Mouse (Mus musculus): ENCODE results near the gene Foxred2. TPM values are rescaled to one million over a fixed set of nuclear protein-coding genes. Genes with fewer than 3 reads are reported as not detected.

Foxred2 gene
- total RNA-seq (2021) = 10 to 100 TPM; 11.8 to 12.0 TPM

- intact Hi-C loops (cut with DNase I) = loop anchor here (2.0 kb wide), 1 partner anchor 22 kb away; no protein-coding TSS in a partner anchor
- peak; percentile 85 to 89 for DNase-seq (ENCODE audit: low spot score in 2 of 2)
Observed at GRCm38 (mm10) chr15:77956404-77956901, at the start of gene Foxred2. Gene Foxred2, minus strand, starts transcription at chr15:77956722.

- DNase-seq (ENCODE audit: low spot score in 2 of 2) = no peak
- intact Hi-C loops (cut with DNase I) = no loop called here
Observed at GRCm38 (mm10) chr15:78003929-78004328, 47.4 kb upstream of the Foxred2 start.

GRCm38 (mm10) chr15:78001400-78001799 is 44.9 kb upstream of the Foxred2 start:
- intact Hi-C loops (cut with DNase I) = no loop called here

GRCm38 (mm10) chr15:77988541-77988940 is 32.0 kb upstream of the Foxred2 start:
- DNase-seq (ENCODE audit: low spot score in 2 of 2) = peak in 1 of 2 experiments; percentile 45
- intact Hi-C loops (cut with DNase I) = no loop called here

More at GRCm38 (mm10) chr15:78001400-78001799, 44.9 kb upstream of the Foxred2 start:
- DNase-seq (ENCODE audit: low spot score in 2 of 2) = no peak

GRCm38 (mm10) chr15:77983391-77983790 is 26.9 kb upstream of the Foxred2 start:
- no peak for DNase-seq (ENCODE audit: low spot score in 2 of 2)
- intact Hi-C loops (cut with DNase I) = loop anchor here (2.0 to 5.0 kb wide), 3 partner anchors 189 to 359 kb away; partner anchors contain the start of gene Ncf4

GRCm38 (mm10) chr15:77982195-77982939 is 25.8 kb upstream of the Foxred2 start:
- peak; percentile 80 to 89 for DNase-seq (ENCODE audit: low spot score in 2 of 2)
- intact Hi-C loops (cut with DNase I) = loop anchor here (1.0 to 5.0 kb wide), 4 partner anchors 138 to 360 kb away; partner anchors contain the start of genes Cacng2 and Ncf4

- DNase-seq (ENCODE audit: low spot score in 2 of 2) = no peak
- intact Hi-C loops (cut with DNase I) = loop anchor here (5.0 kb wide), 2 partner anchors 261 to 361 kb away; partner anchors contain the start of gene Ncf4
Observed at GRCm38 (mm10) chr15:77981181-77981680, 24.7 kb upstream of the Foxred2 start.

- intact Hi-C loops (cut with DNase I) = loop anchor here (1.0 to 10.0 kb wide), 3 partner anchors 71 to 455 kb away; no protein-coding TSS in a partner anchor
- peak; percentile 45 to 95 for DNase-seq (ENCODE audit: low spot score in 2 of 2)
Observed at GRCm38 (mm10) chr15:77979427-77979865, 22.9 kb upstream of the Foxred2 start.

GRCm38 (mm10) chr15:77977663-77978062 is 21.1 kb upstream of the Foxred2 start:
- no peak for DNase-seq (ENCODE audit: low spot score in 2 of 2)
- intact Hi-C loops (cut with DNase I) = loop anchor here (2.0 to 10.0 kb wide), 2 partner anchors 73 to 457 kb away; no protein-coding TSS in a partner anchor

GRCm38 (mm10) chr15:77974165-77974841 is 17.8 kb upstream of the Foxred2 start:
- intact Hi-C loops (cut with DNase I) = loop anchor here (10.0 kb wide), 1 partner anchor 460 kb away; no protein-coding TSS in a partner anchor

GRCm38 (mm10) chr15:77970470-77971292 is 14.2 kb upstream of the Foxred2 start, which contains the start of gene Eif3d:
Gene Eif3d, minus strand, starts transcription at chr15:77970813.
- intact Hi-C loops (cut with DNase I) = loop anchor here (2.0 to 10.0 kb wide), 2 partner anchors 36 to 464 kb away; no protein-coding TSS in a partner anchor
- peak; percentile 99 for DNase-seq (ENCODE audit: low spot score in 2 of 2)

More at GRCm38 (mm10) chr15:77974165-77974841, 17.8 kb upstream of the Foxred2 start:
- no peak for DNase-seq (ENCODE audit: low spot score in 2 of 2)

- intact Hi-C loops (cut with DNase I) = loop anchor here (2.0 to 10.0 kb wide), 2 partner anchors 35 to 465 kb away; no protein-coding TSS in a partner anchor
- no peak for DNase-seq (ENCODE audit: low spot score in 2 of 2)
Observed at GRCm38 (mm10) chr15:77969940-77970469, 13.5 kb upstream of the Foxred2 start.

GRCm38 (mm10) chr15:77965117-77965528 is 8.6 kb upstream of the Foxred2 start:
- intact Hi-C loops (cut with DNase I) = no loop called here
- no peak for DNase-seq (ENCODE audit: low spot score in 2 of 2)

- intact Hi-C loops (cut with DNase I) = no loop called here
- DNase-seq (ENCODE audit: low spot score in 2 of 2) = no peak
Observed at GRCm38 (mm10) chr15:77962447-77962846, 5.9 kb upstream of the Foxred2 start.

GRCm38 (mm10) chr15:77960693-77961092 is 4.2 kb upstream of the Foxred2 start:
- intact Hi-C loops (cut with DNase I) = no loop called here
- DNase-seq (ENCODE audit: low spot score in 2 of 2) = no peak

- DNase-seq (ENCODE audit: low spot score in 2 of 2) = no peak
- intact Hi-C loops (cut with DNase I) = no loop called here
Observed at GRCm38 (mm10) chr15:77958071-77958470, 1.5 kb upstream of the Foxred2 start.

- intact Hi-C loops (cut with DNase I) = loop anchor here (2.0 kb wide), 1 partner anchor 23 kb away; no protein-coding TSS in a partner anchor
- no peak for DNase-seq (ENCODE audit: low spot score in 2 of 2)
Observed at GRCm38 (mm10) chr15:77957625-77958024, 1.1 kb upstream of the Foxred2 start.
